Mouse (Mus musculus): ENCODE results near the gene Ankrd12. TPM values are rescaled to one million over a fixed set of nuclear protein-coding genes. Genes with fewer than 3 reads are reported as not detected.
A peak's percentile ranks its signal among the peaks of the same experiment; 100 is the strongest.

Ankrd12 gene
- polyA plus RNA-seq, 3 experiments from 2014 or later: 95.5 to 175 (median 163) TPM

GRCm38 (mm10) chr17:65961606-65962136 is 115.2 kb downstream of the Ankrd12 start:
- ATAC-seq: peak; percentile 91

DNA sequence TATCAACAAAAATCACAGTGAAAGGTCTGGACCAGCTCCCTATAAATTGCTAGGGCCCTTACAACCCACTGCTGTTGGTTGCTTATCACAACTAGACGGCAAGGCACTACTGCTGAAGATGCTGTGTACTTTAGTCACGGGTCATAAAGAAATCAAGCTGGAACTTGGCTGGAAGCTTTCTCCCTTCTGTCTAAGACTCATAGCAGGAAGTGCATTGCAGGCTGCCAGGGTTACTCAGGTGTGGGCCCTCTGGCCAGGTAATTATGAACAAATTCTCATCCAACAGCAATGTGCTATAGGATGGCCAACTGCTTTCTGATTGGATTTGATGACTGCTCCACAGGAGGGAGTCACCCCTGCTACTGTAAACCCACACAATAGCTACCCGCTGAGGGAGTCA is 117.9 kb downstream of the Ankrd12 start:
- no peak for ATAC-seq

GRCm38 (mm10) chr17:65958366-65958765 is 118.5 kb downstream of the Ankrd12 start:
- no peak for ATAC-seq

DNA sequence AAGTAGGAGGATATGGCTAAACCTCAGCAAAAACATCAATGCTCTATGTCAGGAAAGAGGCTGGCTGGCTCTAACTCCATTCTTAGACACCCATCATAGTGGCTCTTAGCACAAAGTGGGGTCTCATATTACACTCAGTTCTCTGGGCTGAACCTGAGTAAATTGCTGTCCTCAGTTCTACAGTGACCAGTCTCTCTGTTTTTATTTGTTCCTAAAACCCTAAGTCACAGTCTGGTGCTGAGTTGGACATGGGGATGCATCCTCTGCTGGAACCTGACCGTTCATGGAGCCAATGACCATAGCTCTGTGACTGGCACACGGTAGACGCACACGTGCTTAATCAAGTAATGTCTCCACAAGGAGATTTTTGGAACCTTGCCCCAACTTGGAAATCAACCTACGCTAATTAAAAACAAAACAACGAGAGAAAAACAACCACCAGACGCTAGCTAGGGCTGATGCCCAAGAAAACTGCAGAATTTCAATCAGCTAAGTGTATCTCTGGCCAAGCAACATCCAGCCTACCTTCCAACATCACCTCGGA is 119.0 kb downstream of the Ankrd12 start:
- no peak for ATAC-seq

DNA sequence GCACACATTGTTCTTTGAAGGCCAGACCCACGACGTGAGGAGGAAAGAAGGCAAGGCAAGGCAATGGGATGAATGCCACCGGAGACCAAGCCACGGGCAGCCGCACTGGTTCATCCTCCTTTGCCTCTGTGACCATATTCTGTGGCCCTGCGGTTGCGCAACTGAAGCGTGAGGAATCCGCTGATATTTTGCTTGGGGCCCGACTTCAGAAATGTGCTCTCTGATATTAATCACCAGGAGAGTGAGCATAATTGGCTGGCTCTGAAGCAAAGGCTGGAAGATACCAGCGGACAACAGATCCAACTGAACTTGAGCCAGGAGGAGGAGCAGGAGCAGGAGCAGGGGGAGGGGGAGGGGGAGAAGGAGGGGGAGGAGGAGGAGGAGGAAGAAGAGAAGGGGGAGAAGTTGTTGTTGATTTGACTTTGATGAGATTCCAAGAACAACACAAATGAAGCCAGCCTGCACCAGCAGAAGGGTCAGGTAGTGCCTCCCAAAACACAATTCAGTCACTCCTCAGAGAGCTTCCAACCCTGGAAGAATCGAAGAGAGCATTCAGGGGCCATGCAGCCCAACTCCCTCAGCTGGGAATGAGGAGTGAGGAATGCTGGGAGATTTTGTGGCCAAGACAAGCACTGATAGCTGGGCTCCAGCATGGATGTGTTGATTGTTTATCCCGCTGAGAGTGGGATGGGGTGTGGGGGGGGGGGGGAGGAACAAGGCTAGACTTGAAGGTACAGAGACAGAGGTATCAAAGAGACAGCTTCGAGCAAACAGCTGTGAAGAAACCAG is 119.7 kb downstream of the Ankrd12 start:
- no peak for ATAC-seq

- ATAC-seq: no peak
These were observed 120.7 kb downstream of the Ankrd12 start for GRCm38 (mm10) chr17:65956140-65956539.

GRCm38 (mm10) chr17:65953959-65954358 is 122.9 kb downstream of the Ankrd12 start:
- peak; percentile 48 for ATAC-seq

- ATAC-seq: peak; percentile 11
These were observed 124.8 kb downstream of the Ankrd12 start for GRCm38 (mm10) chr17:65952083-65952482.

DNA sequence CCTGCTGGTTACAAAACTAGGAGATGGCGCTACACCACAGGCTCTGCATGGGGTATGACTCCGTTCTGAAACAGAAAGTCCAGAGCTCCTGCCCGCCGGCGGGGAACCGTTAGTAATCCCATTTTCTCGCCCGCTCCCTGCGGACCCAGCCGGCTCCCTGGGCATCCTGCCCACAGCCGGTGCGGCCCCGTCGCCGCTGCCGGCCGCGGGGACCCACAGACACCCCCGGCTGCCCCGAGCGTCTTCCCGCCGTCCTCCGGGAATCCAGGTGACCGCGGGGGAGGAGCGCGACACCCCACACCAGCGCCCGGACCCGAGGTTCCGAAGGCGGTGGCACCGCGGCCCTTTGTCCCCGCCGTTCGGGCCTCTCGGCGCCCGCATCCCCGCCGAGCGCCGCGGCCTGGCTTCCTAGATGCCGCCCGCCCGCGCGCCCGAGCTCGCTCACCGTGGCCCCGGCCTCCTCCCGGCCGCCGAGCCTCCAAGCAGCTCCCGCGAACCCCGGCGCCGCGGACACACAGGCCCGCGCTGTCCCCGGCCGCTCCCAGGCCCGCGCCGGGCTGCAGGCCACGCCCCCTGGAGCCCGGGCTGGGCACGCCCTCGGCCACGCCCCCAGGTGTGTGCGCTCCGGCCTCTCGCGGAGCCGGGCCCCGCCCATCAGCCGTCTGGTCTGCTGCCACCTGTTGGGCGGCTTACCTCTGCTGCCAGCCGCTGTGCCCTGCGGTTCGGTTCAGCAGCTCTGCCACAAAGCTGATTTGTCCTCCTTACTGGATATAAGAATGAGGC is 126.1 kb downstream of the Ankrd12 start, which contains the start of gene Twsg1:
Twsg1 (minus strand) TSS at position 605 of the 783 bp plus-strand sequence.
- ATAC-seq: peak; percentile 71

DNA sequence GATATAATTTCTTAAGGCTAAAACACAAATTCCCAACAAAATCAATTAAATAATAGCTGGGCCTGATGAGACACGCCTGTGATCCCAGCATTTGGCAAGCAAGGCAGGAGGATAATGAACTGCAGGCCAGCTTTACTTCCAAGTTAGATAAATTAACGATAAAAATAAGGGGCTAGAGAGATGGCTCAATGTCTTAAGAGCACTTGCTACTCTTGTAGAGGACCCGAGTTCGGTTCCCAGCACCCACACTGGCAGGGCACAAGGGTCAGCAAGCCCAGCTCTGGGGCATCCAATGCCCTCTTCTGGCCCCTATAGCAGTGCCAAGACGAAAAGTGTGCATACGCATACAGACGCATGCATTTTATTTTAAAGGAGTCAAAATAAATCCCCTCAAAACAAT is 126.7 kb downstream of the Ankrd12 start:
- ATAC-seq: no peak

DNA sequence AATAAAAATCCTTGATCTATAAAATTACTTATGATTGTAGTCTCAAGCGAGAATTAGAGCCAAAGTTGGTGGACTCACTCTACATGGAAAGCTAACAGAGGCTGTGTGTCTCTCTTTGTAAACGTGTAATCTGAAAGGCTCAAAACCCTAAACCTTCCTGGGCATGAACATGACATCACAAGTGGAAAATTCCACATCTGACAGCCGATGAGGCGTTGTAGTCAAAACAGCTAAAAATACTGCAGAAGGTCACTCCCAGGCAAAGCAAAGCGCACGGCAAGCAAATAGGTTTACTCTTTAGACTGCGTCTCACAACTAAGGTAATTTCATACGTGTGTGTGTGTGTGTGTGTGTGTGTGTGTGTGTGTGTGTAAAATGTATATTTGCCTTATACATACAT is 129.6 kb downstream of the Ankrd12 start:
- ATAC-seq: peak; percentile 20

GRCm38 (mm10) chr17:65945420-65945819 is 131.5 kb downstream of the Ankrd12 start:
- ATAC-seq: no peak

DNA sequence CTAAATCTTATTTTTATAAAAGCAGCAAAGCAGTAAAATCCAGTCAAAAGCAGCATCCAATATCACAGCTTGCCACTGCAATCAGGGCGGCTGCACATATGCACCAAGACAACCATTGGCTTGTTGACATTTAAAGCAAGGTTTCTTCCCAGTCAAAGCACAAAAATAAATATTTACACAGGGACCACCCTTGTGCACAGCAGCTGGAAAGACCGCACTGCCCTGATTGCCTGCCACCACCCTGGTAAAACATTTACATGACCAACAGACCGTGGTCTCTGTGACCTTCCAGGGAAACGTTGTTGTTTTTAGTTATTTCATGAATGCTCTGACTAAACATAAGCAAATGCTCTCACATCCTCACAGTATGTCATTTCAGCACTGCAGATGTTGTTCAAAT is 134.5 kb downstream of the Ankrd12 start:
- no peak for ATAC-seq

- no peak for ATAC-seq
These were observed 135.6 kb downstream of the Ankrd12 start for GRCm38 (mm10) chr17:65941275-65941674.

DNA sequence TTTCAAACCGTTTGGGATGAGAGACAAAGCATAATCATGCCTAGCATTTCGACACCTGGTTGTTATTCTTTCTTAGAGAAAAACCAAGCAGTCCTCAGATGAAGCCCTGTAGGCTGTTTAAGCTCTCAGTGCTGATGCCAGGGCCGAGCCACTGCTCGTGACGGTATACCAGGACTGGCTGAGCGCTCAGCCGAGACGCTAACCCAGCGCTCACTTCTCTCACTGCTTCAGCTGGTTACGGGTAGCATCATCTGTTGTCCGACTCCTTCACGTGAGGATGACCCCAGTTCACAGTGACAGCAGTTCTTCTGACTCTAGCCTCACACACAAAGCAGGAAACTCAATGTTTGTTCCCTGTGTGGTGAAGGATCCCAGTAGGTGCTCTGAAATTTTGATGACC is 136.7 kb downstream of the Ankrd12 start:
- peak; percentile 34 for ATAC-seq

GRCm38 (mm10) chr17:65939461-65940192 is 137.3 kb downstream of the Ankrd12 start:
- ATAC-seq: peak; percentile 74

- no peak for ATAC-seq
These were observed 139.2 kb downstream of the Ankrd12 start for GRCm38 (mm10) chr17:65937671-65938070.

GRCm38 (mm10) chr17:65933741-65934140 is 143.1 kb downstream of the Ankrd12 start:
- ATAC-seq: no peak

- ATAC-seq: no peak
These were observed 145.4 kb downstream of the Ankrd12 start for GRCm38 (mm10) chr17:65931525-65931924.

DNA sequence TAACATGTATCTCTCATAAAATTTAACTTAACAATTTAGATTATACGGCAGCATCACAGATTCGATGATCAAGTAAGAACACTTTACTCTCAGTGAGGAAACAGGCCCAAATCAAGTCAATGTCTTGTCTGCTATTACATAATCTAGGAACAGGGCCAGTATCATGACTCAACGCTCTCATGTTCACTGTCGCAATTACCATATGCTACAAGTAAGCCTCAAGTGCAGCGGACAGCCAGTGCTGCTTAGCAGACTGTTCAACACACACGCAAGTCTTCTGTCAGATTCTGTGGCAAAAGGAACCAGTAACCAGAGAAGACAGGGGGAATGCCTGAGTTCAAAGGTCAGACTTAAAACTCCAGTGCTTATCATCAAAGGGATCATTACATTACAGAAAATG is 145.9 kb downstream of the Ankrd12 start:
- no peak for ATAC-seq

GRCm38 (mm10) chr17:65930158-65930826 is 146.6 kb downstream of the Ankrd12 start:
- no peak for ATAC-seq
